Mouse (Mus musculus): ENCODE data around the gene Slit2. TPM values are rescaled to one million over a fixed set of nuclear protein-coding genes. Genes with fewer than 3 reads are reported as not detected.

The Slit2 gene
- polyA plus RNA-seq, 1 experiment from 2014 or later = 13.5 TPM

DNA sequence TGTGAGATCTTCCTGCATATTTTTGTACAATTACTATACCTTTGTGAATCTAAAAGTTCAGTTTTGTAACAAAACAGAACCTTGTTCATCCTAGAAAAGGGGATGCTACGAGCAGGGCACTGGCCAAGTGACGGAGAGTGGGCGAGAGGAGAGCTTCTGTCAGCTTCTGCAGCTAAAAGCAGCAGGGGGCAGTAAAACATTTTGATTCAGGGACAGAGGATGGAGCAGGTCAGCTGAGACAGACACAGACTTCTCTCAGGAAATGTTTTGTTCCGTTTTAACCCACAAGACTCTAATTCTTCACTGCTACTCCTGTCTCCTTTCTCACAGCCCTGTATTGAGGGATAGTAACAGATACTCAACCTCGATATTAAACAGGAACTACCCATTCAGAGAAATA is 55.1 kb downstream of the Slit2 start:
- no peaks in the 10 kb centered on the region for H3K4me1 ChIP-seq (replicated peaks; ENCODE audit: control insufficient read depth, insufficient read depth, low read length)
- WGBS = 37% methylated on average over 5 of the region's 5 CpGs
- H3K9ac ChIP-seq (replicated peaks; ENCODE audit: low read depth, low read length) = no peak overlapping the region
- no peaks in the 10 kb centered on the region for H3K9me3 ChIP-seq (ENCODE audit: control insufficient read depth, low read length)
- H3K27me3 ChIP-seq (replicated peaks; ENCODE audit: control insufficient read depth, insufficient read depth, low read length) = no peaks in the 10 kb centered on the region
- H3K27ac ChIP-seq (ENCODE audit: low read length) = no peak overlapping the region
- H3K36me3 ChIP-seq (ENCODE audit: control insufficient read depth, insufficient read depth) = no peaks in the 10 kb centered on the region
- H3K4me3 ChIP-seq (replicated peaks; ENCODE audit: low read length) = no peak overlapping the region
- ATAC-seq = peak; percentile 57; the same call in 1 of the 2 replicates
- H3K4me2 ChIP-seq (ENCODE audit: low read length) = no peak overlapping the region

- 6% methylated on average over 8 of the region's 8 CpGs for WGBS
- H3K27ac ChIP-seq (ENCODE audit: low read length) = no peak overlapping the region
- 0 out of 2 replicates have a peak, but pooled peaks cover 8% of the 10 kb centered on the region for H3K4me1 ChIP-seq (replicated peaks; ENCODE audit: control insufficient read depth, insufficient read depth, low read length)
- ATAC-seq = peak; percentile 75
- no peak overlapping the region for H3K4me3 ChIP-seq (replicated peaks; ENCODE audit: low read length)
- 0 out of 2 replicates have a peak, but pooled peaks cover 2% of the 10 kb centered on the region for H3K27me3 ChIP-seq (replicated peaks; ENCODE audit: control insufficient read depth, insufficient read depth, low read length)
- H3K9me3 ChIP-seq (ENCODE audit: control insufficient read depth, low read length) = no peaks in the 10 kb centered on the region
- H3K4me2 ChIP-seq (ENCODE audit: low read length) = no peak overlapping the region
- no peak overlapping the region for H3K9ac ChIP-seq (replicated peaks; ENCODE audit: low read depth, low read length)
- H3K36me3 ChIP-seq (ENCODE audit: control insufficient read depth, insufficient read depth) = no peaks in the 10 kb centered on the region
Observed at GRCm38 (mm10) chr5:48048986-48049751, 66.2 kb downstream of the Slit2 start.

- Histone ChIP-seq H3K4me1 (replicated peaks; ENCODE audit: control insufficient read depth, insufficient read depth, low read length) (0 out of 2 replicates have a peak, but pooled peaks cover 8% of the 10 kb centered on the region), H3K9me3 (ENCODE audit: control insufficient read depth, low read length) (no peaks in the 10 kb centered on the region), H3K4me3 (replicated peaks; ENCODE audit: low read length) (no peak overlapping the region), H3K27ac (ENCODE audit: low read length) (no peak overlapping the region), H3K4me2 (ENCODE audit: low read length) (no peak overlapping the region), H3K9ac (replicated peaks; ENCODE audit: low read depth, low read length) (no peak overlapping the region), H3K36me3 (ENCODE audit: control insufficient read depth, insufficient read depth) (no peaks in the 10 kb centered on the region), H3K27me3 (replicated peaks; ENCODE audit: control insufficient read depth, insufficient read depth, low read length) (0 out of 2 replicates have a peak, but pooled peaks cover 2% of the 10 kb centered on the region)
- no peak for ATAC-seq
- 39% methylated on average over 5 of the region's 5 CpGs for WGBS
Observed at GRCm38 (mm10) chr5:48050637-48051314, 67.8 kb downstream of the Slit2 start.

GRCm38 (mm10) chr5:48058612-48059011 is 75.7 kb downstream of the Slit2 start:
- Histone ChIP-seq H3K27ac (ENCODE audit: low read length) (no peak overlapping the region), H3K4me2 (ENCODE audit: low read length) (peak overlapping the region; percentile 33), H3K4me3 (replicated peaks; ENCODE audit: low read length) (0 out of 2 replicates have a peak overlapping the region, but pooled peaks have one; percentile 3), H3K9ac (replicated peaks; ENCODE audit: low read depth, low read length) (no peak overlapping the region), H3K27me3 (replicated peaks; ENCODE audit: control insufficient read depth, insufficient read depth, low read length) (no peaks in the 10 kb centered on the region), H3K9me3 (ENCODE audit: control insufficient read depth, low read length) (no peaks in the 10 kb centered on the region), H3K4me1 (replicated peaks; ENCODE audit: control insufficient read depth, insufficient read depth, low read length) (0 out of 2 replicates have a peak, but pooled peaks cover 2% of the 10 kb centered on the region), H3K36me3 (ENCODE audit: control insufficient read depth, insufficient read depth) (no peaks in the 10 kb centered on the region)
- WGBS = 11% methylated on average over 10 of the region's 10 CpGs
- ATAC-seq = peak; percentile 79

DNA sequence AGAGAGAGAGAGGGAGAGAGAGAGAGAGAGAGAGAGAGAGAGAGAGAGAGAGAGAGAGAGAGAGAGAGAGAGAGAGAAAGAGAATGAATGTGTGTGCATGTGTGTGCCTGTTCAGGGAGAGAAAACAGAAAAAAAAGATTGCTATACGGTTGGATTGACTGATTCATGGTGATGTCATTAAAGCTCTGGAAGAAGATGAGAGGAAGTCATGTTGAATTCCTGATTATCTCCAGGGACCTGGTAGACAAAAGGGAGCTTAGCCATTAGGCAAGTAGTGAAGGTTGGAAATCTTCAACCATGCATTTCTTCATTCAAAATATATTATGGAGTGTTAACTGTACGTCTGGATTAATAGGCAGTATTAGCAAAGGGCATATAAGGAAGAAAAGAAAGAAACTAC is 77.8 kb downstream of the Slit2 start:
- no peak overlapping the region for H3K9ac ChIP-seq (replicated peaks; ENCODE audit: low read depth, low read length)
- H3K27me3 ChIP-seq (replicated peaks; ENCODE audit: control insufficient read depth, insufficient read depth, low read length) = no peaks in the 10 kb centered on the region
- H3K4me3 ChIP-seq (replicated peaks; ENCODE audit: low read length) = no peak overlapping the region
- H3K4me2 ChIP-seq (ENCODE audit: low read length) = no peak overlapping the region
- no peak overlapping the region for H3K27ac ChIP-seq (ENCODE audit: low read length)
- H3K9me3 ChIP-seq (ENCODE audit: control insufficient read depth, low read length) = no peaks in the 10 kb centered on the region
- no peak for ATAC-seq
- 0 out of 2 replicates have a peak, but pooled peaks cover 2% of the 10 kb centered on the region for H3K4me1 ChIP-seq (replicated peaks; ENCODE audit: control insufficient read depth, insufficient read depth, low read length)
- H3K36me3 ChIP-seq (ENCODE audit: control insufficient read depth, insufficient read depth) = no peaks in the 10 kb centered on the region
- 10% methylated on average over 2 of the region's 2 CpGs for WGBS

- no peaks in the 10 kb centered on the region for H3K9me3 ChIP-seq (ENCODE audit: control insufficient read depth, low read length)
- no peaks in the 10 kb centered on the region for H3K4me1 ChIP-seq (replicated peaks; ENCODE audit: control insufficient read depth, insufficient read depth, low read length)
- 3% methylated on average over 1 of the region's 1 CpGs for WGBS
- no peak for ATAC-seq
- H3K27ac ChIP-seq (ENCODE audit: low read length) = no peak overlapping the region
- H3K27me3 ChIP-seq (replicated peaks; ENCODE audit: control insufficient read depth, insufficient read depth, low read length) = no peaks in the 10 kb centered on the region
- H3K4me2 ChIP-seq (ENCODE audit: low read length) = no peak overlapping the region
- H3K4me3 ChIP-seq (replicated peaks; ENCODE audit: low read length) = no peak overlapping the region
- no peak overlapping the region for H3K9ac ChIP-seq (replicated peaks; ENCODE audit: low read depth, low read length)
- no peaks in the 10 kb centered on the region for H3K36me3 ChIP-seq (ENCODE audit: control insufficient read depth, insufficient read depth)
Observed at GRCm38 (mm10) chr5:48078730-48079129, 95.8 kb downstream of the Slit2 start.

DNA sequence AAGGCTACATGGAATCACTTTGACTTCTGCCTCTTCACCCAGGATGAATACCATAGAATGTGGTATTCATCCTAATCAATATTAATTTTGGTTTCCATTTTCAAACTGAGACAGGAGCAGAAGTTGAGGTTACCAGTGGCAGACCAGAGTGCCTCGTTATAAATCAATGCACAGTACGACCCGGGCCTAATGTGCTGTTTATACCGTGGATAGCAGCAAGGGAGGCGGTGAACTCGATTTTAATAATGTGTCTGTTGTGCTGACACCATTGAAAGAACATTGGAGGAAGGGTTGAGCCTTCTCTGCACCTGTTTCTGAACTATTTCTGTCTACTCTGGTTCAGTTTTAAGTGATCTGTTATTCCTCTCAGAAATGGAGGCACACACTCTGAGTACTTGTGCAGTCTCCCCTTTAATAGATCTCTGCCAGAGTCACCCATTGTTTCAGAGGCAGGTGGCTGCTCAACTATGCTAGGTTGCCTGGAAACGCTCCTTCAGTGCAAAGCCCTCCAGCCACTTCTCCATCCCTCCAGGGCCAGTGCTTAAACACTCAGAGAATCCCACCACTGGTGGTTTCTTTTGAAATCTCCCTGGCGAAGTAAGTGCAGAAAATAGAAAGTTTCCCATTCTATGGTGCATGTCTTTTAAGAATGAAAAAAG is 98.4 kb downstream of the Slit2 start:
- peak; percentile 83 for ATAC-seq
- no peak overlapping the region for H3K9ac ChIP-seq (replicated peaks; ENCODE audit: low read depth, low read length)
- no peak overlapping the region for H3K4me2 ChIP-seq (ENCODE audit: low read length)
- H3K4me1 ChIP-seq (replicated peaks; ENCODE audit: control insufficient read depth, insufficient read depth, low read length) = no peaks in the 10 kb centered on the region
- H3K9me3 ChIP-seq (ENCODE audit: control insufficient read depth, low read length) = no peaks in the 10 kb centered on the region
- 17% methylated on average over 8 of the region's 8 CpGs for WGBS
- H3K4me3 ChIP-seq (replicated peaks; ENCODE audit: low read length) = no peak overlapping the region
- H3K36me3 ChIP-seq (ENCODE audit: control insufficient read depth, insufficient read depth) = no peaks in the 10 kb centered on the region
- no peaks in the 10 kb centered on the region for H3K27me3 ChIP-seq (replicated peaks; ENCODE audit: control insufficient read depth, insufficient read depth, low read length)
- no peak overlapping the region for H3K27ac ChIP-seq (ENCODE audit: low read length)

GRCm38 (mm10) chr5:48113400-48113799 is 130.5 kb downstream of the Slit2 start:
- H3K4me2 ChIP-seq (ENCODE audit: low read length) = no peak overlapping the region
- peak; percentile 80 for ATAC-seq
- H3K4me1 ChIP-seq (replicated peaks; ENCODE audit: control insufficient read depth, insufficient read depth, low read length) = no peaks in the 10 kb centered on the region; the same call in 1 of the 2 replicates
- 7% methylated on average over 1 of the region's 1 CpGs for WGBS
- H3K36me3 ChIP-seq (ENCODE audit: control insufficient read depth, insufficient read depth) = no peaks in the 10 kb centered on the region
- H3K4me3 ChIP-seq (replicated peaks; ENCODE audit: low read length) = no peak overlapping the region
- H3K9ac ChIP-seq (replicated peaks; ENCODE audit: low read depth, low read length) = no peak overlapping the region
- no peaks in the 10 kb centered on the region for H3K27me3 ChIP-seq (replicated peaks; ENCODE audit: control insufficient read depth, insufficient read depth, low read length)
- no peaks in the 10 kb centered on the region for H3K9me3 ChIP-seq (ENCODE audit: control insufficient read depth, low read length)
- no peak overlapping the region for H3K27ac ChIP-seq (ENCODE audit: low read length)

GRCm38 (mm10) chr5:48114969-48115537 is 132.1 kb downstream of the Slit2 start:
- H3K27me3 ChIP-seq (replicated peaks; ENCODE audit: control insufficient read depth, insufficient read depth, low read length) = no peaks in the 10 kb centered on the region
- no peak overlapping the region for H3K9ac ChIP-seq (replicated peaks; ENCODE audit: low read depth, low read length)
- peak; percentile 39; the same call in 1 of the 2 replicates for ATAC-seq
- no peaks in the 10 kb centered on the region for H3K36me3 ChIP-seq (ENCODE audit: control insufficient read depth, insufficient read depth)
- H3K27ac ChIP-seq (ENCODE audit: low read length) = no peak overlapping the region
- H3K4me2 ChIP-seq (ENCODE audit: low read length) = no peak overlapping the region
- no peaks in the 10 kb centered on the region for H3K9me3 ChIP-seq (ENCODE audit: control insufficient read depth, low read length)
- H3K4me1 ChIP-seq (replicated peaks; ENCODE audit: control insufficient read depth, insufficient read depth, low read length) = no peaks in the 10 kb centered on the region; the same call in 1 of the 2 replicates
- WGBS = 43% methylated on average over 4 of the region's 4 CpGs
- H3K4me3 ChIP-seq (replicated peaks; ENCODE audit: low read length) = no peak overlapping the region

Measured in forebrain, embryonic 16.5 days (tissue).